Mouse (Mus musculus): ENCODE measurements around the gene Psmd2. TPM values are rescaled to one million over a fixed set of nuclear protein-coding genes. Genes with fewer than 3 reads are reported as not detected.

Psmd2 gene
- polyA plus RNA-seq, 1 experiment from 2014 or later, result 517 TPM

- Histone ChIP-seq H3K9ac (ENCODE audit: low read length) (no peak overlapping the region), H3K9me3 (ENCODE audit: control insufficient read depth, low read length) (no peaks in the 10 kb centered on the region), H3K4me2 (ENCODE audit: low read depth) (no peak overlapping the region), H3K27ac (ENCODE audit: low read depth, low read length) (no peak overlapping the region), H3K4me3 (ENCODE audit: low read depth, low read length) (no peak overlapping the region), H3K27me3 (ENCODE audit: control insufficient read depth, insufficient read depth, low read length) (no peaks in the 10 kb centered on the region), H3K4me1 (ENCODE audit: control insufficient read depth, insufficient read depth, low read length) (peaks cover 11% of the 10 kb centered on the region), H3K36me3 (ENCODE audit: control insufficient read depth, insufficient read depth, low read length) (peaks cover 7% of the 10 kb centered on the region; the same call in 1 of the 2 replicates)
- ATAC-seq (ENCODE audit: insufficient read depth, low FRiP score, low TSS enrichment) (no peak), DNase-seq (ENCODE audit: low spot score) (no peak)
- 95% methylated on average over 10 of the region's 10 CpGs for WGBS
Measured at GRCm38 (mm10) chr16:20703071-20703470, 51.6 kb downstream of the Psmd2 start.

- no peak for DNase-seq (ENCODE audit: low spot score)
- Histone ChIP-seq H3K36me3 (ENCODE audit: control insufficient read depth, insufficient read depth, low read length) (peaks cover 7% of the 10 kb centered on the region; the same call in 1 of the 2 replicates), H3K4me2 (ENCODE audit: low read depth) (no peak overlapping the region), H3K9ac (ENCODE audit: low read length) (no peak overlapping the region), H3K9me3 (ENCODE audit: control insufficient read depth, low read length) (no peaks in the 10 kb centered on the region), H3K4me1 (ENCODE audit: control insufficient read depth, insufficient read depth, low read length) (peaks cover 11% of the 10 kb centered on the region), H3K27me3 (ENCODE audit: control insufficient read depth, insufficient read depth, low read length) (no peaks in the 10 kb centered on the region), H3K27ac (ENCODE audit: low read depth, low read length) (no peak overlapping the region), H3K4me3 (ENCODE audit: low read depth, low read length) (no peak overlapping the region)
- 88% methylated on average over 6 of the region's 6 CpGs for WGBS
- ATAC-seq (ENCODE audit: insufficient read depth, low FRiP score, low TSS enrichment), result no peak
Measured at GRCm38 (mm10) chr16:20703699-20704400, 52.4 kb downstream of the Psmd2 start.

GRCm38 (mm10) chr16:20705786-20706185 lies 54.3 kb downstream of the Psmd2 start:
- Histone ChIP-seq H3K27ac (ENCODE audit: low read depth, low read length) (no peak overlapping the region), H3K27me3 (ENCODE audit: control insufficient read depth, insufficient read depth, low read length) (no peaks in the 10 kb centered on the region), H3K9ac (ENCODE audit: low read length) (no peak overlapping the region), H3K36me3 (ENCODE audit: control insufficient read depth, insufficient read depth, low read length) (peaks cover 3% of the 10 kb centered on the region), H3K4me3 (ENCODE audit: low read depth, low read length) (no peak overlapping the region), H3K9me3 (ENCODE audit: control insufficient read depth, low read length) (no peaks in the 10 kb centered on the region), H3K4me2 (ENCODE audit: low read depth) (no peak overlapping the region), H3K4me1 (ENCODE audit: control insufficient read depth, insufficient read depth, low read length) (peaks cover 11% of the 10 kb centered on the region)
- DNase-seq (ENCODE audit: low spot score) (no peak), ATAC-seq (ENCODE audit: insufficient read depth, low FRiP score, low TSS enrichment) (no peak)
- 75% methylated on average over 3 of the region's 3 CpGs for whole genome bisulfite sequencing

GRCm38 (mm10) chr16:20706407-20707055 lies 55.1 kb downstream of the Psmd2 start:
- H3K36me3 ChIP-seq (ENCODE audit: control insufficient read depth, insufficient read depth, low read length), result peaks cover 5% of the 10 kb centered on the region
- H3K4me1 ChIP-seq (ENCODE audit: control insufficient read depth, insufficient read depth, low read length), result peaks cover 9% of the 10 kb centered on the region

GRCm38 (mm10) chr16:20708220-20708938 lies 56.9 kb downstream of the Psmd2 start:
- Histone ChIP-seq H3K9ac (ENCODE audit: low read length) (no peak overlapping the region), H3K4me1 (ENCODE audit: control insufficient read depth, insufficient read depth, low read length) (no peaks in the 10 kb centered on the region), H3K27me3 (ENCODE audit: control insufficient read depth, insufficient read depth, low read length) (no peaks in the 10 kb centered on the region), H3K27ac (ENCODE audit: low read depth, low read length) (no peak overlapping the region), H3K4me3 (ENCODE audit: low read depth, low read length) (no peak overlapping the region), H3K4me2 (ENCODE audit: low read depth) (no peak overlapping the region), H3K36me3 (ENCODE audit: control insufficient read depth, insufficient read depth, low read length) (peaks cover 8% of the 10 kb centered on the region), H3K9me3 (ENCODE audit: control insufficient read depth, low read length) (no peaks in the 10 kb centered on the region)
- DNase-seq (ENCODE audit: low spot score) (no peak), ATAC-seq (ENCODE audit: insufficient read depth, low FRiP score, low TSS enrichment) (0 out of 2 replicates have a peak, but pooled peaks have one; percentile 8)
- 91% methylated on average over 21 of the region's 21 CpGs for WGBS

More at GRCm38 (mm10) chr16:20706407-20707055, 55.1 kb downstream of the Psmd2 start:
- H3K27me3 ChIP-seq (ENCODE audit: control insufficient read depth, insufficient read depth, low read length), result no peaks in the 10 kb centered on the region
- H3K9me3 ChIP-seq (ENCODE audit: control insufficient read depth, low read length), result no peaks in the 10 kb centered on the region
- DNase-seq (ENCODE audit: low spot score), result no peak
- H3K4me2 ChIP-seq (ENCODE audit: low read depth), result no peak overlapping the region
- 88% methylated on average over 2 of the region's 2 CpGs for WGBS
- no peak overlapping the region for H3K27ac ChIP-seq (ENCODE audit: low read depth, low read length)
- no peak overlapping the region for H3K4me3 ChIP-seq (ENCODE audit: low read depth, low read length)
- ATAC-seq (ENCODE audit: insufficient read depth, low FRiP score, low TSS enrichment), result no peak
- no peak overlapping the region for H3K9ac ChIP-seq (ENCODE audit: low read length)

GRCm38 (mm10) chr16:20708939-20709734 lies 57.7 kb downstream of the Psmd2 start:
- Histone ChIP-seq H3K4me2 (ENCODE audit: low read depth) (no peak overlapping the region), H3K4me1 (ENCODE audit: control insufficient read depth, insufficient read depth, low read length) (0 out of 2 replicates have a peak, but pooled peaks cover 4% of the 10 kb centered on the region), H3K9me3 (ENCODE audit: control insufficient read depth, low read length) (no peaks in the 10 kb centered on the region), H3K9ac (ENCODE audit: low read length) (no peak overlapping the region), H3K4me3 (ENCODE audit: low read depth, low read length) (no peak overlapping the region), H3K27me3 (ENCODE audit: control insufficient read depth, insufficient read depth, low read length) (no peaks in the 10 kb centered on the region), H3K36me3 (ENCODE audit: control insufficient read depth, insufficient read depth, low read length) (peaks cover 8% of the 10 kb centered on the region), H3K27ac (ENCODE audit: low read depth, low read length) (no peak overlapping the region)
- 78% methylated on average over 19 of the region's 19 CpGs for WGBS
- DNase-seq (ENCODE audit: low spot score) (peak; percentile 83), ATAC-seq (ENCODE audit: insufficient read depth, low FRiP score, low TSS enrichment) (peak; percentile 71)

GRCm38 (mm10) chr16:20710370-20710769 lies 58.9 kb downstream of the Psmd2 start:
- Histone ChIP-seq H3K4me3 (ENCODE audit: low read depth, low read length) (no peak overlapping the region), H3K9ac (ENCODE audit: low read length) (no peak overlapping the region), H3K27me3 (ENCODE audit: control insufficient read depth, insufficient read depth, low read length) (no peaks in the 10 kb centered on the region), H3K4me2 (ENCODE audit: low read depth) (no peak overlapping the region), H3K4me1 (ENCODE audit: control insufficient read depth, insufficient read depth, low read length) (peaks cover 14% of the 10 kb centered on the region), H3K9me3 (ENCODE audit: control insufficient read depth, low read length) (no peaks in the 10 kb centered on the region), H3K27ac (ENCODE audit: low read depth, low read length) (no peak overlapping the region), H3K36me3 (ENCODE audit: control insufficient read depth, insufficient read depth, low read length) (peaks cover 8% of the 10 kb centered on the region)
- no peak for DNase-seq (ENCODE audit: low spot score)
- ATAC-seq (ENCODE audit: insufficient read depth, low FRiP score, low TSS enrichment), result no peak
- 92% methylated on average over 11 of the region's 11 CpGs for WGBS

GRCm38 (mm10) chr16:20710810-20711209 lies 59.4 kb downstream of the Psmd2 start:
- DNase-seq (ENCODE audit: low spot score), result no peak
- Histone ChIP-seq H3K4me3 (ENCODE audit: low read depth, low read length) (no peak overlapping the region), H3K4me1 (ENCODE audit: control insufficient read depth, insufficient read depth, low read length) (peaks cover 14% of the 10 kb centered on the region), H3K4me2 (ENCODE audit: low read depth) (no peak overlapping the region), H3K9ac (ENCODE audit: low read length) (no peak overlapping the region), H3K27ac (ENCODE audit: low read depth, low read length) (no peak overlapping the region), H3K9me3 (ENCODE audit: control insufficient read depth, low read length) (no peaks in the 10 kb centered on the region), H3K36me3 (ENCODE audit: control insufficient read depth, insufficient read depth, low read length) (peaks cover 7% of the 10 kb centered on the region), H3K27me3 (ENCODE audit: control insufficient read depth, insufficient read depth, low read length) (no peaks in the 10 kb centered on the region)
- WGBS, result 90% methylated on average over 4 of the region's 4 CpGs
- ATAC-seq (ENCODE audit: insufficient read depth, low FRiP score, low TSS enrichment), result no peak
